Mouse (Mus musculus) gastrocnemius, postnatal 14 days (tissue): ENCODE results near the gene AA792892. TPM values are rescaled to one million over a fixed set of nuclear protein-coding genes. Genes with fewer than 3 reads are reported as not detected.
"Not testable (repeated sequence)": the region's sequence is repeated elsewhere in the genome, so short reads cannot be mapped to it uniquely, and the experiment has no call there.

ENCODE experiments used
- DNase-seq: peaks from one replicate; pipeline ENCODE4 v3.0.0; 2021; ENCODE audit warnings: mixed read lengths
- intact Hi-C: fragments of 180-260 bp; cut with DNase I; formaldehyde crosslinking; loops from one replicate; pipeline ENCODE4 v1.15.1; 2025; ENCODE audit warnings: low total_unique reads
- long read RNA-seq, 2 experiments: library from polyadenylated mRNA; stranded (forward); transcript quantifications; one replicate each; pipeline ENCODE4 v2.0.0; 2021
- total RNA-seq, 2 experiments: library from RNA; stranded (reverse); gene quantifications; 2 replicates each; pipeline ENCODE4 v1.2.3; 2021

The AA792892 gene
- total RNA-seq = not detected
- long read RNA-seq, experiment 1 = 0 reads
- long read RNA-seq, experiment 2 = 0 reads

- DNase-seq, intact Hi-C loops: not testable (repeated sequence)
These were observed at the start of gene AA792892 for GRCm38 (mm10) chr5:94339449-94339848. TSS of gene AA792892 (plus strand) at chr5:94339749.

- DNase-seq, intact Hi-C loops: not testable (repeated sequence)
These were observed 32.9 kb upstream of the AA792892 start, which contains the start of gene A430089I19Rik for GRCm38 (mm10) chr5:94306696-94307095. TSS of gene A430089I19Rik (minus strand) at chr5:94306796.

GRCm38 (mm10) chr5:94314135-94314534, 25.4 kb upstream of the AA792892 start, which contains the start of gene Gm6502:
TSS of gene Gm6502 (plus strand) at chr5:94314435.
- intact Hi-C loops, DNase-seq: not testable (repeated sequence)

Other genes with a start within 250 kb of the AA792892 start
- gene Gm3106, start 121.7 kb upstream of the AA792892 start, total RNA-seq = not detected
- gene A430089I19Rik, start 33.0 kb upstream of the AA792892 start, total RNA-seq = not detected
- gene Gm6502, start 25.3 kb upstream of the AA792892 start, total RNA-seq = not detected
- not detected for gene Gm7682, start 106.0 kb downstream of the AA792892 start, total RNA-seq
- not detected for gene Gm3139, start 186.5 kb downstream of the AA792892 start, total RNA-seq